Mouse (Mus musculus) frontal cortex, postnatal 36 days (tissue): Measurements from ENCODE around the gene Ldlrad3.

Experiments used
- DNase-seq, 2 experiments: peaks; one replicate each; pipeline ENCODE4 v3.0.0; 2022; ENCODE audit warnings: low spot score in 2 of 2

Gene Ldlrad3

DNA sequence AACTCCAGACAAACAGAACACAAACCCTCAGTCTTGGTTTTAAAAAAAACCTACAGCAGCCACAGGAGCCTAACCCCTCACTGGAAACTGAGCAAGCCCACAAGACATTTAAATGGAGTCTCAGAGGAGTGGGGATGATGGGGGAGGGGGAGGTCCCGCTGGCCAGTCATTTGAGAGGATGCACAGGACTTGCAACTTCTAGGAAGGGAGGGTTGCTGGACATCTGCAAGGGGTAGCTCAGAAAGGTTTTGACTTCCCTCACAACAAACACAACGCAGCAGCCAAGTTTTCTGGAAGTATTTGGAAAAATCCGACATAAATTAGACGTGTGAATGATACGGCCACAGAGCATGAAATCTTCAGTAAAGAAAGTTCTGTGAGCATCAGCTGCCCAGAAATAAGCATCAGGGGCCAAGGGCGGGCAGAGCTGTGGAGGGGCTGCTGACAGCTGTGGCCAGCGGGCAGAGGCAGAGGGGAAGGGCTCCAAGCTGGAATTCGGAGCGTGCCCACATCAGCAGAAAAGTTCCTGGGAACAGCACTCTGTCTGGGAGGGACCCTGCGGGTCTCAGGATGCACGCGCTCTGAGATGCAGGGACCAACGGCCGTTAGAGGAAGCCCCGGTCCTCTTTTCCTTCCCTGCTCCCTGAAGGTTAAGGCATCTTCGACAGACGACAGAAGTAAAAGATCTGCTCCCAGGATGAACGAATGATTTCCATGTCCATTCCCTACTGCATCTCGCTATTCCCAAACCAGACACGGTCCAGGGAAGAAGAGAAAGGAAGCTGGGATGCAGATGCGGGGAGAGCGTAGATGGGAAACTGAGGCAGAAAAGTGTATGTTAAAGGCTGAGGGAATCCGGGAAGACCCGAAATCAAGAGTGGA lies 875 bp downstream of the Ldlrad3 start:
- DNase-seq, result no peak

GRCm38 (mm10) chr2:102183720-102184480 lies 2.3 kb downstream of the Ldlrad3 start:
- no peak for DNase-seq

GRCm38 (mm10) chr2:102181459-102181858 lies 4.7 kb downstream of the Ldlrad3 start:
- DNase-seq, result no peak

DNA sequence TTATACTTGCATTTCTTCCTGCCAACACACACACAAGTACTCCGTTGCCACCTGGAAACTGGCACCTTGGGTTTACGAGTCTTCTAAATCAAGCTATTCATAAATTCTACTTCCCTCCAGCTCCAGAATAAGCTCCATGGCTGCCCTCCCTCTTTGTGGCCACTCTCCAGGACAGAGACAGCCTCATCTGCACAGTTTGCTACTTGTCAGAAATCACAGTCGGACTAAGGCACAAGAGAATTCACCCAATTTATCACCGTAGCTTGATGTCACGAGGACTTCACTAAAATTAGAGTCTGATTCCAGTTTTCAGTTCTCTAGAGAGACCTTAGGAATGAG lies 9.8 kb downstream of the Ldlrad3 start:
- DNase-seq, result no peak

- no peak for DNase-seq
Measured at GRCm38 (mm10) chr2:102175741-102176433, 10.3 kb downstream of the Ldlrad3 start.

GRCm38 (mm10) chr2:102172458-102172857 lies 13.7 kb downstream of the Ldlrad3 start:
- DNase-seq, result no peak

GRCm38 (mm10) chr2:102166550-102167325 lies 19.4 kb downstream of the Ldlrad3 start:
- DNase-seq, result no peak

- DNase-seq, result no peak
Measured at GRCm38 (mm10) chr2:102163106-102163505, 23.1 kb downstream of the Ldlrad3 start.

- no peak for DNase-seq
Measured at GRCm38 (mm10) chr2:102157555-102157954, 28.6 kb downstream of the Ldlrad3 start.

- DNase-seq, result no peak
Measured at GRCm38 (mm10) chr2:102157010-102157409, 29.2 kb downstream of the Ldlrad3 start.

DNA sequence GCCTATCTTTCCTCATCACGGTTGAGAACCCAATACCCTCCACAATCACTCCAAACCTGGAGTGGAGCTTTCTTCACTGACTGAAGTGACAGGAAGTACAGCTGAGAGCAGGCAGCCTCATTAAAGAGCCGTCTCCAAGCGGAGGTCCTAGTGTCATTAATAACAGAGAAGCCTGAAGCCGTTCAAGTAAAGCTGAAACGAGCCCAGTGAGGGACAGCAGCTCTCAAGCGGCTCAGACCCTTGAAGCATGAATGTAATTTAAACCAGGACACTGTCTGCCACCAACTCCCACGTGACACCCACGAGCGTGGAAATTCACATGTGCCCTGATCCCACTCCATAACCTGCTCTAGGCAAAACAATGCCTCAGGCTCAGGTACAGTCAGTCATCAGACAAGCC lies 29.7 kb downstream of the Ldlrad3 start:
- no peak for DNase-seq

GRCm38 (mm10) chr2:102155306-102156015 lies 30.7 kb downstream of the Ldlrad3 start:
- no peak for DNase-seq

GRCm38 (mm10) chr2:102154771-102155211 lies 31.4 kb downstream of the Ldlrad3 start:
- DNase-seq, result no peak

GRCm38 (mm10) chr2:102154328-102154727 lies 31.9 kb downstream of the Ldlrad3 start:
- no peak for DNase-seq

GRCm38 (mm10) chr2:102153516-102153915 lies 32.7 kb downstream of the Ldlrad3 start:
- no peak for DNase-seq

DNA sequence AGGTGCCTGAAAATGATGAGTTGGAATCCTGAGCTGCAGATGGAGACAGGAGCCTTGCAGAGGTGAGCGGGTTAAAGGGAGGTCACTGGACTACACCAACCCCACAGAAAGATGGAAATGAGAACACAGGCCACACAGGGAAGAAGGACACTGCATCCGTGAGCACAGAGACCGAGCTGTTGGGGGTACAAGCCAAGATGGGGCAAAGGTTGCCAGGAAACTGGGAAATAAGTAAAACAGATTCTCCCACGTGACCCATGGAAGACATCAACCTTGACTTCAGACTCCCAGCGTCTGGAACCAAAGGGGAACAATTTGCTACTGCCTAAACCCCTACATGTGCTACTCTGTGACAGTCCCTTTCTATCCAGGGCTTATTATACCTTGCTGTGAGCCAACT lies 33.3 kb downstream of the Ldlrad3 start:
- DNase-seq, result no peak

- peak in 1 of 2 experiments; percentile 49 for DNase-seq
Measured at GRCm38 (mm10) chr2:102149058-102149457, 37.1 kb downstream of the Ldlrad3 start.

DNA sequence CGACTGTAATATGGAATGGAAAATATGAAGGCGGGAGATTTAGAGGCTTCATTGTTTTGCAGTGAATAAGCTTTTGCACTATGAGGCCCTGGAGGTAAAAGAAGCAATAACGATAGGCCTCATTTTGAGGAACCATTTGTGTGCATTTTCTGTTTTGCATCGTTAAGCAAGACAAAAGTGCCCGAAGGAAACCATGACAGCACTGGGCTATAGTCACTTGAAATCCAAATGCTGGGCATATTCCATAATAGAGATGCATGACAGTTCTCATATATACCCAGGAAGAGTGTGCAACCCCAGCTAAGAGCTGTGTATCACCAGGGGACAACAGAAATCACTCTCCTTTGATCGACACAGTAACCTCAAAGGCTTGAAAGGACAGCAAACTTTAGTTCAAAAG lies 38.1 kb downstream of the Ldlrad3 start:
- no peak for DNase-seq

DNA sequence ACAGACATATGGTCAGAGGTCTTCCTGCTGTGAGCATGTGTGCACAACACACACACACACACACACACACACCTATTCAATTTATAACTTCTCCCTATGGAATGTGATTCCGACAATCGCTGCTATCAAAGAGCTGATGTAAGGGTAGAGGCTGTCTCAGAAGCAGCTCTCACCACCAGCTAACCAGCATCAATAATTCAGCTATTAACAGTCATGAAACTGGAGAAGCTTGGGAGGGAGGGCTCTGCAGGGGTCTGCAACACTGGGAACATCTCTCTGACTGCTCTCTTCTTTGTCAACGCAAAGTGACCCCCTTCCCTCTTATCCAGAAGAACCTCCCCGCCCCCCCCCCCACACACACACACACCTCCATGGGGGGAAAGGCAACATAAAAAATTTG lies 38.6 kb downstream of the Ldlrad3 start:
- no peak for DNase-seq

DNA sequence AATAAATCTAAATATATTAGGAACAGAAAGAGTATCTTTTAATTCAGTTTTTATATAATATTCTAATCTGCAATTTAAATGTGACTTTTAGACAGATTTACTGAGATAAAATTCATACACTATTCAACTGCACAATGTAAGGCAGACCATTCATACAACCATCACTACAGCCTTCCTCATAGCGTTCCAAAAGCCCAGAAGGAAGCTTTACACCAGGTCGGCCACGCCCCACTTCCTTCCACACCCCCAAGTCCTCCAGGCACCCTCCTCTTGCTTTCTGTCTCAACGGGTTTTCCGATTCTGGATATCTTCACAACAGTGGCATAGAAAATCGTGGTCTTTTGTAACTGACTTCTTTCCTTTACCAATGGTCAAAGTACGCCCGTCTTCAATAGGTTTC lies 39.8 kb downstream of the Ldlrad3 start:
- DNase-seq, result no peak

DNA sequence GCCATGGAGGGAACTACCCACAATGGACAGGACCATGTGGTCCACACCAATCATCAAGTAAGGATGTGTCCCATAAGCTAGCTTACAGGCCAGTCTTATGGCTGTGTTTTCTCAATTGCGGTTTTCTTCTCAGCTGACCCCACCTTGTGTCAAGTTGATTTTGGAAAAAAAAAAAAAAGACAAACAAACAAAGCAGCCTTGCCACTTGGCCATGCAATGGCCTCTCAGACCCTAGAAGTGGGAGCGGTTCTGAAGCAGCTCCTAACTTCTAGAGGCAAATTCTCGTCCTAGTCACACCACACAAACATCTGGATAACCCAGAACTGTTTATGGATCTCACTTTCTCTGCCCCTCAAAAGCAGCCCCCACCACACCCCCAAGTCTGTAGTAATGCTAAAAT lies 41.1 kb downstream of the Ldlrad3 start:
- no peak for DNase-seq
